Mouse (Mus musculus) cerebellum, adult 2 months (tissue): ENCODE measurements around the gene Kctd5. TPM values are rescaled to one million over a fixed set of nuclear protein-coding genes. Genes with fewer than 3 reads are reported as not detected.

Experiments
- DNase-seq, 2 experiments: peaks; one replicate each; pipeline ENCODE4 v3.0.0; 2021
- H3K27ac ChIP-seq: fragments of 200-500 bp; 2 replicates; pipeline ENCODE4 v1.5.1; 2012; ENCODE audit warnings: low read length, control low read depth, inconsistent platforms; ENCODE audit not compliant: insufficient read depth
- H3K27me3 ChIP-seq: fragments of 200-500 bp; 2 replicates; pipeline ENCODE4 v1.6.1; 2012; ENCODE audit warnings: inconsistent platforms, mild to moderate bottlenecking, low read length, moderate library complexity; ENCODE audit not compliant: control insufficient read depth, insufficient read depth
- H3K4me1 ChIP-seq: fragments of 200-500 bp; 2 replicates; pipeline ENCODE4 v1.6.1; 2011; ENCODE audit warnings: low read length; ENCODE audit not compliant: control insufficient read depth, insufficient read depth
- H3K4me3 ChIP-seq: fragments of 200-500 bp; replicated peaks from 2 replicates; pipeline ENCODE3; 2011; ENCODE audit warnings: mild to moderate bottlenecking, low read depth, low read length, control low read depth; ENCODE audit not compliant: insufficient read depth
- CTCF ChIP-seq: fragments of 200-500 bp; IDR thresholded peaks from 2 replicates; pipeline ENCODE4 v1.5.1; 2011; ENCODE audit warnings: low read depth, mild to moderate bottlenecking, control low read depth, low read length, moderate library complexity, borderline replicate concordance; ENCODE audit not compliant: insufficient read depth
- POLR2A ChIP-seq: fragments of 200-500 bp; IDR thresholded peaks from 2 replicates; pipeline ENCODE4 v1.6.1; 2011; ENCODE audit warnings: low read length, control low read depth, borderline replicate concordance; ENCODE audit not compliant: insufficient read depth
- WGBS: fragments of 180-500 bp; shearing (Covaris S2); methylation state at CpG from one replicate; pipeline ENCODE4 v1.1.7; 2018; 5-methylcytosine and 5-hydroxymethylcytosine counted together
- polyA plus RNA-seq: library from polyadenylated mRNA; depleted of rRNA; stranded (reverse); fragments of >200 nt; gene quantifications from 2 replicates; pipeline ENCODE4 v1.2.3, GENCODE M21; 2012

The Kctd5 gene
- polyA plus RNA-seq, 1 experiment = 32.8 TPM

DNA sequence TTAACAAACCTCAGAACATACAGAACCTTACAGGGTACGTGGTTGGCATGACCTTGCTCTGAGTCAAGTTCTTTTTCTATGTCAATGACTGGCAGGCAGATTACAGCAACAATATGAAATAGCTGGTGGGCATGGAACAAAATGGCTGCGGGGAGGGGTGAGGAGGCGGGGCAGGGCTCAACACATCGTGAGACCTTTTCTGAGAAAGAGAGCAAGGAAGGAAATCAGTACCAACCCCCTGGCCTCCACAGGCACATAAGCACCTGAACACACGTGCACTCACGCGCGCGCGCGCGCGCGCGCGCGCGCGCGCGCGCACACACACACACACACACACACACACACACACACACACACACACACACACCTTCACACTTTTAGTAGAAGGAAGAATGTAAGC, 42.7 kb downstream of the Kctd5 start:
- Histone ChIP-seq H3K4me1 (no peaks in the 10 kb centered on the region), H3K27me3 (no peaks in the 10 kb centered on the region), H3K27ac (no peak overlapping the region), H3K4me3 (no peak overlapping the region)
- TF ChIP-seq POLR2A (no peak), CTCF (no peak)
- no peak for DNase-seq
- 72% methylated on average over 22 of the region's 22 CpGs for WGBS

DNA sequence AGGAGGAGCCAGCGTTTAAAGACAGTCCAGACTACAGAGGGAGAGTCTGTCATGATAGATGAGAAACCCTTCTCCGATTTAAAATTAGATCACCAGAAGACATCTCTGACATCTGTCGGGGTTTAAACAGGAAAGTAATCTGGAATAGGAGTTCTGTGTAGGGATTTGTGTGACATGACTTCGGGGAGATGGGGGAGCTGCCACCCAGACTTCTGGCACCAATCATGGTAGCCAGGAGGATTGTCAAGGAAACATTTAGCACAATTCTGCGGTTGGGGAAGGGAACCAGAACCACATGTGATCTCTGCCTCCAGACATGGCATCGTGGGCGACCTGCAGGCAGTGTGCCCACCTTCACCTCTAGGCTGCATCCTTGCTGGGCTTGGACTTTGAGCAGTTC, 43.8 kb downstream of the Kctd5 start:
- Histone ChIP-seq H3K27ac (no peak overlapping the region), H3K4me3 (no peak overlapping the region), H3K27me3 (no peaks in the 10 kb centered on the region), H3K4me1 (no peaks in the 10 kb centered on the region)
- DNase-seq = no peak
- 66% methylated on average over 7 of the region's 7 CpGs for WGBS
- TF ChIP-seq POLR2A (no peak), CTCF (no peak)

DNA sequence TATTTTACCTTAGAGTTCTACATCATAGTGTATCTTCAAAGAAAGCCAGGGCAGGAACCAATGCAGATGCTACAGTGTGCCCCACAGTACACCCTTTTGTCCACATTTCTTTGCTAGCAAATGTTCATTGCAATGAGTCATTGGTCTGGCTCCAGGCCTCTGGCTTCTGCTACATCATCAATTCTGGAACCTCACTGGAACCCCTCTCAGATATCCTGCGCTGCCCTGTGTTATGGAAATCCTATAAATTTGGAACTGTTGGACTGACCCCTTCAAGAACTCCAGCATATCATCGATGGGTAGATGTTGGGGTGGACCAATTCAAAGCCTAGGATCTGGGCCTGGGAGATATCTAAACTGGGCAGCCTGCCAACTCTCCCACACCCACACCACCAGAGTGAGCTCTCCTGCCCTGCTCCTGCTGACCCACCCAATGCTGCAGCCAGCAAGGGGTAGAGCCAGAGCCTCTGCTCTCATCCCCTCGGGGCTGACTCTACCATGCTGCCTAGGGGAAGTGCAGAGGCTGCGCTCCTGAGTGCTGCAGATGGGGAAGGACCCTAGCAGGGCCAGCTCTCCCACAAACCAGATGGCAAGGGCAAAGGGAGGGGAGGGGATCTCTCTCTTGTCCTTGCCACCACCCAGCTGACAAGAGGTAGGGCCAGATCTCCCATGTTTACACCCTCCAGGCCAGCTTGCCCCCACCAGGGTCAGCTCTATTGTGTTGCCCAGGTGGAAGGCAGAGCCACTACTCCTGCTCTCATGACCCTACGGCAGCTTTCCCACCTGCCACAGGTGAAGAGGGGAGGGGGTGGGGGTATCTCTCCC, 51.7 kb downstream of the Kctd5 start:
- no peak overlapping the region for H3K4me3 ChIP-seq
- no peaks in the 10 kb centered on the region for H3K27me3 ChIP-seq
- no peak for TF ChIP-seq CTCF
- TF ChIP-seq POLR2A = no peak
- H3K4me1 ChIP-seq = no peaks in the 10 kb centered on the region
- no peak overlapping the region for H3K27ac ChIP-seq
- WGBS = 64% methylated on average over 5 of the region's 5 CpGs
- DNase-seq = no peak

DNA sequence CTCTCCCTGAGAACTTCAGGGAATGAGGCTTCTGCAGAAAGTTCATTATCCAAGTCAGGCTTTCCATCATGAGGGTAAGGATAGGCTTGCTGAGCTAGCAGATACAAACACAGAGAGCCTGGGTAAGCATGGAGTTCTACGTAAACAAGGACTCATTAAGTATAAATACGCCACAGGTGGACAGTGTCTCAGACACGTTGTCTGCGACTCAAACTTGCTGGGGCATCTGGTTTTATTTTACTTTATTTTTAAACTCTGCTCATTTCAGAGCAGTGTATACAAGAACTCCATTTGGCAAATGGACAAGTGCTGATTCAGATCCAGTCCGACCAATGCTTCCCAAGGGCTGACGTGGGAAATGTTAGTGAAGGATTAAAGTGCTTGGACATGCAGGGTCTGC, 52.6 kb downstream of the Kctd5 start:
- Histone ChIP-seq H3K27ac (no peak overlapping the region), H3K4me1 (no peaks in the 10 kb centered on the region), H3K4me3 (no peak overlapping the region), H3K27me3 (no peaks in the 10 kb centered on the region)
- TF ChIP-seq CTCF (no peak), POLR2A (no peak)
- DNase-seq = no peak
- 83% methylated on average over 6 of the region's 6 CpGs for WGBS

DNA sequence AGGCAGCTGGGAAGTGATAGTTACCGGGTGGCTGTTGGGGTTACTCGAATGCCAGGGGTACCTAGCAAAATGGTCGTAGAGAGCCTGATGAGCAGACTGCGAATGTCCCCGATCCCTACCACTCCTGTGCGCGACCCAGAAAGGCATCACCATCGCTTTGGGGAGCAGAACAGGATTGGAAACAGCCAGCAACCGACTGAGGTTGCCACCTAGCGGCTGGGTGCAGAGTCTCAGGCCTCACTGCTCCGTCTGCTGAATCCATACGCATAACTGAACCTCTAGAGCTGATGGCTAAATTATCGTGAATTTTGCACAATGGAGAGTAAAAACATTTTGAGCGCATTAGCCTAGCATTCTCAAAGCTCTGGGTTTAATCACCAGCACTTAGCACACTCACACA, 57.6 kb downstream of the Kctd5 start:
- Histone ChIP-seq H3K4me3 (no peak overlapping the region), H3K4me1 (no peaks in the 10 kb centered on the region), H3K27ac (no peak overlapping the region), H3K27me3 (no peaks in the 10 kb centered on the region)
- 27% methylated on average over 14 of the region's 14 CpGs for WGBS
- TF ChIP-seq POLR2A (no peak), CTCF (peak; percentile 48; the same call in 1 of the 2 replicates)
- peak in 1 of 2 experiments; percentile 29 for DNase-seq

DNA sequence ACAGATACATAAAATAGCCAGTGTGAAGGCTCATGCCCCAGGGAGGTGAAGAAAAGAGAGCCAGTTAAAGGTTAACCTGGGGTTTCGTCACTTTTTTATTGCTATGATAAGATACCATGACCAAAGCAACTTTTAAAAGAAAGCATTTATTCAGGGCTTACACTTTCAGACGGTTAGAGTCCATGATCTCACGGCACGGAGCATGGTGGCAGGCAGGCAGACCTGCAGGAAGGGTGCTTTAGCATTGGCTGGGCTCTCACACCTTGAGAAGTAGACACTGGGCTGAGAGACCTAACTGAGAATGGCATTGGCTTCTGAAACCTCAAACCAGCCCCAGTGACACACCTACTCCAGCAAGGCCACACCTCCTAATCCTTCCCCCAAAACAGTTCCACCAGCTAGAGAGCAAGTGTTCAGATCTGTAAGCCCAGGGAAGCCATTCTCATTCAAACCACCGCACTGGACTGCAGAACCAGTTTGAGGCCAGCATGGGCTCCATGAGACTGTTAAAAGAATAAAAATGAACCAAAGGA, 58.8 kb downstream of the Kctd5 start:
- no peak for DNase-seq
- 85% methylated on average over 5 of the region's 5 CpGs for WGBS
- Histone ChIP-seq H3K27ac (no peak overlapping the region), H3K4me1 (no peaks in the 10 kb centered on the region), H3K4me3 (no peak overlapping the region), H3K27me3 (no peaks in the 10 kb centered on the region)
- TF ChIP-seq POLR2A (no peak), CTCF (no peak)

DNA sequence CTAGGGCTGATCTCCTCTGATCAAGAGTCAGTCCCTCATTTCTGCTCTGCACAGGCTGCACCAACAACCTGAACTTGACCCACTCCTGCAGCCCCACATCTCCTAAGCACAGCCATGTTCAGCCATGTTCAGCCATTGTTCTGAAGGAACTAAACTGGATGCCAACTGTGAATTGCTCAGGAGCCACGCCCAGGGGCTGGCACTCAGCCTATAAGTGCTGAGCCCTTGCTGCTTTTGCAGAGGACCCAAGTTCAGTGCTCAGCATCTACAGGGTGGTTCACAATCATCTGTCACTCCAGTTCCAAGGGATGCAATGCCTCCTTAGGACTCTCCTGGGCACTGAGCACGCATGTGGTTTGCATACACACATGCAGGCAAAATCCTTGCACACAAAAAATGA, 60.4 kb downstream of the Kctd5 start:
- TF ChIP-seq CTCF = no peak
- no peak for TF ChIP-seq POLR2A
- H3K27me3 ChIP-seq = no peaks in the 10 kb centered on the region
- 47% methylated on average over 2 of the region's 2 CpGs for WGBS
- H3K27ac ChIP-seq = no peak overlapping the region
- no peak overlapping the region for H3K4me3 ChIP-seq
- DNase-seq = no peak
- no peaks in the 10 kb centered on the region for H3K4me1 ChIP-seq

DNA sequence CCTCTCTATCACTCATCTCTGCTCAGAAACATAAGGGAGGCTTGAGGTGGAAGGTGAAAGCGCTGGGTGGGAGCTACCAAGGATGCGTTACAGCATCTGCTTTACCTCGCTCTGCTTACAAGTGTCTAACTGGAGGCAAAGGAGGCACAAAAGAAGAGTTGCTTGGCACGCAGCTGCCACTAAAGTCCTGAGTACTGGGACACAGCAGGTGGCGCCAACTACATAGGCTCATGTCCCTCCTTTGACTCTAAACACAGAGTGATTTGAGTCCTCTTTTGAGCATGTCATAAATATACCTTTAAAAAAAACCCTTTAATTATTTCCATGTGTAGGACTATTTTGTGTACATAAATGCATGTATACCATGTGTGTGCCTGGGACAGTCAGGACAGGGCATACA, 63.7 kb downstream of the Kctd5 start:
- 43% methylated on average over 5 of the region's 5 CpGs for WGBS
- no peak for DNase-seq
- Histone ChIP-seq H3K27me3 (no peaks in the 10 kb centered on the region), H3K4me3 (no peak overlapping the region), H3K27ac (no peak overlapping the region), H3K4me1 (no peaks in the 10 kb centered on the region)
- TF ChIP-seq POLR2A = no peak
